Mouse (Mus musculus) MEL (cell line): ENCODE results near the gene Mei1.

Source experiments
- BHLHE40 ChIP-seq: IDR thresholded peaks from 2 replicates; pipeline ENCODE4 v1.6.1; 2012; ENCODE audit warnings: low read depth, mild to moderate bottlenecking, inconsistent platforms, low read length, improper control_type of control experiment, borderline replicate concordance
- CTCF ChIP-seq, 3 experiments: IDR thresholded peaks in 2 of 3; conservative IDR thresholded peaks in 1 of 3; 2 replicates each; pipeline ENCODE4 v1.5.1; 2011 to 2012; ENCODE audit warnings: low read length in 3 of 3, low read depth in 2 of 3, mild to moderate bottlenecking in 2 of 3, improper control_type of control experiment in 1 of 3, inconsistent platforms in 1 of 3, mixed read lengths in 1 of 3, moderate library complexity in 1 of 3; ENCODE audit not compliant: control insufficient read depth in 1 of 3, insufficient read depth in 1 of 3, poor library complexity in 1 of 3, severe bottlenecking in 1 of 3
- EP300 ChIP-seq, 2 experiments: IDR thresholded peaks; 2 replicates each; pipeline ENCODE4 v1.6.1; 2011; ENCODE audit warnings: improper control_type of control experiment in 2 of 2, low read length in 2 of 2, low read depth in 1 of 2, mild to moderate bottlenecking in 1 of 2
- GATA1 ChIP-seq: IDR thresholded peaks from 2 replicates; pipeline ENCODE4 v1.6.1; 2011; ENCODE audit warnings: low read depth, low read length, improper control_type of control experiment
- HCFC1 ChIP-seq: IDR thresholded peaks from 2 replicates; pipeline ENCODE4 v1.6.1; 2012; ENCODE audit warnings: low read depth, mild to moderate bottlenecking, inconsistent platforms, low read length, improper control_type of control experiment, moderate library complexity
- MAFK ChIP-seq: IDR thresholded peaks from 2 replicates; pipeline ENCODE4 v1.6.1; 2011; ENCODE audit warnings: low read depth, mild to moderate bottlenecking, low read length, improper control_type of control experiment, borderline replicate concordance
- NELFE ChIP-seq: IDR thresholded peaks from 2 replicates; pipeline ENCODE4 v1.6.1; 2011; ENCODE audit warnings: low read depth, low read length, improper control_type of control experiment
- NRF1 ChIP-seq: IDR thresholded peaks from 2 replicates; pipeline ENCODE4 v1.6.1; 2014; ENCODE audit warnings: low read depth, mild to moderate bottlenecking, inconsistent platforms, low read length, improper control_type of control experiment, moderate library complexity; ENCODE audit not compliant: poor library complexity, insufficient read depth, severe bottlenecking
- POLR2A ChIP-seq, 2 experiments: IDR thresholded peaks; 2 replicates each; pipeline ENCODE4 v1.6.1; 2011 to 2012; ENCODE audit warnings: low read length in 2 of 2, mild to moderate bottlenecking in 2 of 2, control low read depth in 1 of 2, improper control_type of control experiment in 1 of 2, low read depth in 1 of 2, moderate library complexity in 1 of 2; ENCODE audit not compliant: control insufficient read depth in 1 of 2, insufficient read depth in 1 of 2, poor library complexity in 1 of 2
- SIN3A ChIP-seq: IDR thresholded peaks from 2 replicates; pipeline ENCODE4 v1.6.1; 2012; ENCODE audit warnings: low read length, improper control_type of control experiment, inconsistent platforms
- USF1 ChIP-seq: IDR thresholded peaks from 2 replicates; pipeline ENCODE4 v1.6.1; 2014; ENCODE audit warnings: low read depth, mild to moderate bottlenecking, inconsistent platforms, low read length, improper control_type of control experiment, moderate library complexity
- ZC3H11A ChIP-seq: IDR thresholded peaks from 2 replicates; pipeline ENCODE4 v1.6.1; 2012; ENCODE audit warnings: low read depth, mild to moderate bottlenecking, inconsistent platforms, low read length, improper control_type of control experiment
- ZKSCAN1 ChIP-seq: IDR thresholded peaks from 2 replicates; pipeline ENCODE4 v1.6.1; 2012; ENCODE audit warnings: low read depth, mild to moderate bottlenecking, inconsistent platforms, low read length, improper control_type of control experiment, moderate library complexity
- ZMIZ1 ChIP-seq: IDR thresholded peaks from 2 replicates; pipeline ENCODE4 v1.6.1; 2012; ENCODE audit warnings: low read depth, mild to moderate bottlenecking, inconsistent platforms, low read length, improper control_type of control experiment, moderate library complexity

DNA sequence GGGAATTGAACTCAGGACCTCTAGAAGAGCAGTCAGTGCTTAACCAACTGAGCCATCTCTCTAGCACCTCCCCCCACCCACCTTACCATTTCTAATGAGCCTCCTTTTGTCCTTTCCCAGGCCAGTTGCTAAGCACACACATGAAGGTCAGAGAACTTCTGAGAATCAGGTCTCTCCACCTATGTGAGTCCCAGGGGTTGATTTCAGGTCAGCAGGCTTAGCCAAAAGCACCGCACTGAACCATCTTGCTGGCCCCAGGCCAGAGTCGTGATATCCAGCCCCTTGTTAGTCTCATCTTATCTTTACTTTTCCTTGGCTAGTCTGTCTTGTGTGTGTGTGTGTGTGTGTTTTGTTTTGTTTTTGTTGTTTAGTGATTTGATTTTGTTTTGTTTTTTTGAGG, 75.6 kb downstream of the Mei1 start:
- no peak for TF ChIP-seq ZKSCAN1
- TF ChIP-seq MAFK = no peak
- TF ChIP-seq CTCF (IDR thresholded peaks at IDR 0.05 in 2 of 3, conservative IDR thresholded peaks at IDR 0.05 in 1 of 3; ENCODE audit: control insufficient read depth in 1 of 3, insufficient read depth in 1 of 3, low read depth in 2 of 3, low read length in 3 of 3, poor library complexity in 1 of 3, severe bottlenecking in 1 of 3) = no peak
- no peak for TF ChIP-seq POLR2A (IDR thresholded peaks at IDR 0.05; ENCODE audit: control insufficient read depth in 1 of 2, insufficient read depth in 1 of 2, low read depth in 1 of 2, low read length in 2 of 2, poor library complexity in 1 of 2)
- no peak for TF ChIP-seq SIN3A
- 0 out of 4 replicates have a peak, but pooled peaks of 1 of the 2 experiments have one; percentile 29 for TF ChIP-seq EP300 (IDR thresholded peaks at IDR 0.05; ENCODE audit: low read depth in 1 of 2, low read length in 2 of 2)
- TF ChIP-seq NRF1 = no peak
- TF ChIP-seq USF1 = no peak
- TF ChIP-seq GATA1 = 0 out of 2 replicates have a peak, but pooled peaks have one; percentile 64
- no peak for TF ChIP-seq ZMIZ1
- no peak for TF ChIP-seq ZC3H11A
- TF ChIP-seq HCFC1 = no peak
- no peak for TF ChIP-seq NELFE
- TF ChIP-seq BHLHE40 = no peak; the same call in 1 of the 2 replicates
